Mouse (Mus musculus): ENCODE results near the gene Pax6. TPM values are rescaled to one million over a fixed set of nuclear protein-coding genes. Genes with fewer than 3 reads are reported as not detected.

Gene Pax6
- polyA plus RNA-seq (2012) = 34.8 and 41.3 TPM in 2 replicates

DNA sequence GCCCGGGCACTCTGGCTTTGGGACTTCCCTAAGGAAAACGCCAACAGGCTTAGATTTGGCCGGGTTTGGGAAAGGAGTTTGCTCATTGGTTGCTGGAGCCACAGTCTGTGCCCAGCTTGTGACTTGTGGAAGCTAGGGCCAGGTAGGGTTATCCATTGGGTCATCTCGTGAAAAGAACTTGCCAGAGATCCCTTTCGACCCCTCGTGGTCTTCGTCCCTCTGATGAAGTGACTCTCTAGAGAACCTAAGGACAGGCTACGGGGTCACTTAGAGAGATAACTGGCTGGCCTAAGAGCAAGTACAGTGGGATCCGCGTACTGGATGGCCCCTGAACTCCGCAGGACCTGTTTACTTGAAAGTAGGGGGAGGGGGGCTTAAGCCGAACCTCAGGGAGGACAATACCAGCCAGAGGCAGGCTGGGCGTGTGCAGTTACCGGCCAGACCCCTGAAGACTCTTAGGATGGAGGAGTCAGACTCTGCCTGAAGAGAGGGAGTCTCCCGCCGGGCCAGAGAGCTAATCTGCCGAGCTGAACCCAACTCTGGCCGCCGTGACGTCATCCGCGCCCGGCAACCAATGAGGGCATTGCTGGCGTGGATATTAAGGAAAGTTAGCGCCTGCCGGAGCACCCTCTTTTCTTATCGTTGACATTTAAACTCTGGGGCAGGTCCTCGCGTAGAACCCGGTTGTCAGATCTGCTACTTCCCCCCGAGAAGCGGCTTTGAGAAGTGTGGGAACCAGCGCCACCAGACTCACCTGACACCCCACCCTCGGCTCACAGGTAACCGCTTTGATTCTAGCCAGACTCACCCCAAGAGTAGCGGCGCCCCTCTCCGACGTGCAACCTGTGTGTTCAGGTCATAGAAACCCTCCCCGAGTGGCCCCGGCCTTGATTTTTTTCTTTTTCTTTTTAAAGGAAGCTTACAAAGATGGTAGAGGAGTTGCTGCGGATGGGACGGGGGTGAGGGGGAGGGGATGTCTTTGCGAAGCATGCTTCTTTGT is at the start of gene Pax6:
Gene Pax6 (plus strand): TSS at position 630 of the 1,000 bp plus-strand sequence.
- no peak for TF ChIP-seq GATA1 (IDR thresholded peaks at IDR 0.05; ENCODE audit: low read length)

DNA sequence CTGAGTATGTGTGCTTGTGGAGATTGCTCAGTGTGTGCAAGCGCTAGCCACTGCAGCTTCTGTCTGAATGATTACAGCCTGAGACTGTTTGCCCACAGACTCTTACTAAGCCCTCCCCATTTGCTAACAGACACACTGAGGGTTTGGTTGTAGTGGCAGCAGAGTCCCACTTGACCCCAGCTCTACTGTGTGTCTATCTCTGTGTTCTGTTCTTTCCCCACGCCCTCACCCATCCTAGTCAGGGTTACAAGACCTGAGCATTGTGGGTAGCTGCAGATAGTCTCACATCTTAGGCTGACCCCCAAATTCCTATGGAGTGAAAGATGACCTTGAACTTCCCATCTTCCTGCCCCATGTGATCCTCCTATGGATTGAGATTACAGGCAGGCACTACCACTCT is 19.8 kb upstream of the Pax6 start:
- no peak for TF ChIP-seq GATA1 (IDR thresholded peaks at IDR 0.05; ENCODE audit: low read length)

DNA sequence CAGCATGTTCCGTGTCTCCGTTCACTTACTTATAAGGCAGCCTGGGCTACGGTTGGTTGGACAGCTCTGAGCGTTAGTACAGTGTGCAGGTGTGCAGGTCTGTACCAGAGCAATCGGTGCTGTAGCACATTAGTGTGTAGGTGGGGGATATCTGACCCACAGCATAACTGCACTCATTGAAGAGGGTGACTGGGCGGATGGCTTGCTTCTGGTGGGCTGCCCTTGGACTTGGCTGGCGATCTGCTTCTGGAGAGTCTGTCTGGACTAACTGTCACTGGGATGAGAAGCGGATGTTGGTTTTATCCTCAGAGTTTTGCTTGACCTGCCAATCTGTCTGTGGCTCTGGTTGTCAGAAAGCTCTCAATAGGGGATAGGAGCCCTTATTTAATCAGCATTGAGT is 12.2 kb upstream of the Pax6 start:
- TF ChIP-seq GATA1 (IDR thresholded peaks at IDR 0.05; ENCODE audit: low read length) = no peak

DNA sequence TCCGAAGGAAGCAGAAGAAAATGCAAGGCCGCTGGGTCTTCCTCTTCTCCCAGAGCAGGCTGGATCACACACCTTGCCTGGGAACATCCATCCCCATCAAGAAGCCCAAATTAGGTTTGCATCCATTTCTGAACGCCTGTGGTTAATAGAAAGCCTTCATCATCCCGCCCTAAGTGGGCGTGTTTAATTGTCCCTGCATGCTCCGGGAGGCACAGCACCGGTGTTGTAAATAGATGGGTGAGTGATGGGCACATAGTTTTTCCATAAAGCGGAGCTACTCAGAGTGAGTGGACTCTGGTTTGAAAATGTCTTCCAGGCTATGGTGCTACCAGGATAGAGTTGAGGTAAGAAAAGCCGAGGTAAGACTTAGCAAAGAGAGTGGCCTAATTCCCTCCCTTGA is 9.3 kb upstream of the Pax6 start:
- no peak for TF ChIP-seq GATA1 (IDR thresholded peaks at IDR 0.05; ENCODE audit: low read length)

DNA sequence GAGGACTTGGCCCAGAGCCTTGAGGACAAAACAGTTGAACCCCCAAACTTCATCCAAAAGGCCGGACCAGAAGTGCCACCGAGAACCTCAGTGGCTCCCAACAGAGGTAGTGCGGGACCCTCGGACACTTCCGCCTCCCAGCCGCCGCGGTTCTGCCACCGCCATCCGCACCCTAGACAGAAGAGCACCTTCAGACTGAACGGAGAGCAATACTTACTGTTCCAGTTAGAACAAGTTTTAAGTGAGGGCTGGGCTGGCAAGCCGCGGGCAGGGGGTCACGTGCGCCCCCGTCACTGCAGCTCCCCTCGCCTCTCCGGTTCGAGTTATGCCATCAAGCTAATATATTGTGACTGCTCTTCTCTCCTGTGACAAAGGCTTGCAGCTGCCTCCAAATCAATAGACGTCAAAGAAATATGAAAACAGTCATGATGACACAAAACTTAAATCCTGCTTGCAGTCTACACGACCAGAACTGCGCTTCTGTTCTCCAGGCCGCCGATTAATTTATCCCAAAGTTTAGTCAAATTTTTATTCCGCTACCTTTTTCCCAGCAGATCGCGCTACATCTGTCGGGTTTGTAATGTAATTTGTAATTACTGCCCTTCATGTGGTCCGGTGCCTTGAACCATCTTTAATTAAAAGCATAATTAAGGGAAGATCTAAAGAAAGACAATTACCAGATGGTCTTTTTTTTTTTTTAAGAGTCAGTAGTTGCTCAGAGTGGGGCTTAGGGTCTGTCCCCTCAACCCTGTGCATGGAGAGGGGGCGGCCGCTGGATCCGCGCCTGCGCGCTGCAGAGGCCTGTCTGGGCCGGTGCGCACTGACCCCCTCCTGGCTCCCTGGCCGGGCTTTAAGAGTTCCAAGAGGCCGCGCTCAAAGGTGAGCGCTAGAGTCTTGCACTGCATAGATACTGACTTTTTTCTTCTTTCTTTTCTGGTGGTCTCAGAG is 8.5 kb upstream of the Pax6 start:
- TF ChIP-seq GATA1 (IDR thresholded peaks at IDR 0.05; ENCODE audit: low read length) = no peak

DNA sequence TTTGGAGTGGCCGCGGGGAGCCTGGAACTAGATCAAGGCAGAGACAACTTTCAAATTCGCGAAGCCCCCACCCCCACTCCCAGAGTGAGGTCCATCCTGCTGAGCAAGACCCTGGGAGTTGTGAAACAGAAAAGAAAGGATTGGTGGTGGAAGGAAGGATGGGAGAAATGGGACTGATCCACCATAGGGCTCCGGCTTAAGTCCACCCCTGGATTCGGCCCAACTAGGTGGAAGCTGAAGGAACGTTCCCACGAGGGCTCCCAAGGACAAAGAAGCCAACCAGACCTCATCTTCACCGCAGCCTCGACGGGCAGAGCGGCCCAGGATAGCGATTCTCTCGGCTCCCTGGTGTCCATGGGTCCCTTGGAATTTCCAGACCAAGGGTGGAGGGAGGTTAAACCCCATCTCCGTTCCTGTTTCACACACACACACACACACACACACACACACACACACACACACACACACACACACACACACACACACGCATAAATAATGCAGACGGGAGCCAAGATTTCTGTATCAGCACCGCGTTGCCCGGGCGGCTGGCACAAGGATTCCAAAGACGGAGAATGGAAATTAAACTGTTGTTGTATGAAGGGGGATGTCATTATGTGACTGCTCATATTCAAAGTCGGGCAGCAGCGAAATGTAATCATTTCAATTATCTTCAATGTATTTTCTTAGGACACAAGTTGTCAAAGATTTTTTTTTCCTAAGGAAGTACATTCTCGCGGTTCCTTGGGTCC is 7.7 kb upstream of the Pax6 start:
- TF ChIP-seq GATA1 (IDR thresholded peaks at IDR 0.05; ENCODE audit: low read length) = no peak

DNA sequence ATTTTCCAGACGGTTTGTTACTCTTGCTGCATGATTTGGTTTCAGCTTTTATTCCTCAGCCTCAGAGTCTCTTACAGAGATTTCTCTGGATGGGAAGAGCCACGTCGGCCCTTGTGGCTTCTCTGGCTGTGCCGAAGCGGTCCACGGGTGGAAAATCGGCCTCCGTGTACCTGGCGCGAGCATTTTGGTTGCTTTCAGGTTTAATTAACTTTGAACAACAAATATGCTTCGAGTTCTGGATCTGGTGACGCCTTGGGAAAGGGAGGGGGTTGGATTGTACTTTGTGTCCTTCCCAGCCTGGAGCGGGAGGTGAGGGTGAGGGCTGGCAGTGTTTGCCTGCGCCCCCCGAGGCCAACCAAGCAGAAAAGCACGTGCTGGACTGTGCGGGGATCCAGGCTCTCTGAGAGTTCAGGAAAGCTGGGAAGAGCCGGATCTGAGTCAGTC is 7.1 kb upstream of the Pax6 start:
- TF ChIP-seq GATA1 (IDR thresholded peaks at IDR 0.05; ENCODE audit: low read length) = no peak

DNA sequence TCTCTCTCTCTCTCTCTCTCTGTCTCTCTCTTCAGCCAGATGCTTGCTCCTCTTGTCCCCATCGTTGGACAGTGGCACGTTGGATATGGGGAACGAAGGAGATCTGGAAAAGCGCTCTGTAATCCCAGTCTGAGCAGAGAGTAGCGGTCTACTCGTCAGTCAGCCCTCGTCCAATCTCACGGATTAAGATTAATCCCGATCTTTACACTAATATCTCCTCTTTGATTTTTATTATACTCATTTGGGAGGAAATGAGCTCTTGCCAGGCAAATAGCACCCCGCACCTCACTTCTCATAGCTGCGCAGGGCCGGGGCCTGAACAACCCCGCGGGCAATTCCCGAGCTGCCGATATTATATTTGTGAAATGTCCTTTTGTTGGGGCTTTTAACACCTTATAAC is 6.6 kb upstream of the Pax6 start:
- TF ChIP-seq GATA1 (IDR thresholded peaks at IDR 0.05; ENCODE audit: low read length) = no peak

DNA sequence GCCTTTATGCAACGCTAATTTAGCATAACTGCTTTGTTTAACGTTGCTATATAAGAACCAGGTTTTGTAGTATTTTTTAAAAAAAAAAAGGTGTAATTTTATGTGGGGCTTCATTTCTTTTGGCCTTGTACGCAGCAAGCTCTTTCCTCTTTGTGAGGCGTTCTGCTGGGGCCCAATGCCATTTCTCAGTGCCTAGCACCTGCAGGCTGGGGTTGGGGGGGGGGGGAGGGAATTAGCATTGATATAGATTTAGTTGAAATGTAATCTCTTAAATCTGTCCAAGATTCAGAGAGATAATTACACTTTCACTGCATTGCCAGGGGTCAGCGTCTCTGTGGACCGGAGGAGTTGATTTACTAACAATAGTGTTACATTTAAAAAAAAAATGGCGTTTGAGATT is 6.1 kb upstream of the Pax6 start:
- no peak for TF ChIP-seq GATA1 (IDR thresholded peaks at IDR 0.05; ENCODE audit: low read length)

DNA sequence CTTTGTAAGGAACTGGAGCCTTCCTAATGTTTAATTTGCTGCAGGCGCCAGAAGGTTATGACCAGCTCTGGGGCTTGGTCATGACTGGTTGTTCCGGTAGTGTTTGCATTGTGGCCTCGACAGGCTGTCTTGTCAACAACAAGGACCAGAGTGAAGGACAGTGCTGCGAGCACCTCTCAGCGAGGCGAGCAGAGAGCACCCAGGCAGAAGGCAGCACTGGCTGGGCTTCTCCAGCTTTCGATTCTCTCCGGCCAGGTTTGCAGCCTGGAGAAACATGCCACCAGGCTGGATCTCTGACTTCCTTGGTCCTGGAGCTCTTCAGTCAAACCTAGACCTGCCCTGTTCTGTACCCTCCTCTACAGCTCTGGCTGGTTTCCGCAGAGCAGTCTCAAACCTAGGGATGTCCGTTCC is 5.6 kb upstream of the Pax6 start:
- no peak for TF ChIP-seq GATA1 (IDR thresholded peaks at IDR 0.05; ENCODE audit: low read length)

DNA sequence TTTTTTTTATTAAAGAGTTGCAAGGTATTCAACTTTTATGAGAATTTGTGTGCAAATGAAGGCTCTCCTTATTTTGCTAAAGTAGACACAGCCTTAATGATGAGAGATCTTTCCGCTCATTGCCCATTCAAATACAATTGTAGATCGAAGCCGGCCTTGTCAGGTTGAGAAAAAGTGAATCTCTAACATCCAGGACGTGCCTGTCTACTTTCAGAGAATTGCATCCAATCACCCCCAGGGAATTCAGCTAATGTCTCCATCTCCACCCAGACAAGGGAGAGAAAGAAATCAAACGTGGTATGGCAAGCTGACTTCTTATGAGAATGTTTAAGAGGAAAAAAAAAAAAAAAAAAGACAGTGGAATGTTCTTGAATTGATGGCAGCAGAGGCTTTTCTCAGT is 3.7 kb upstream of the Pax6 start:
- no peak for TF ChIP-seq GATA1 (IDR thresholded peaks at IDR 0.05; ENCODE audit: low read length)

DNA sequence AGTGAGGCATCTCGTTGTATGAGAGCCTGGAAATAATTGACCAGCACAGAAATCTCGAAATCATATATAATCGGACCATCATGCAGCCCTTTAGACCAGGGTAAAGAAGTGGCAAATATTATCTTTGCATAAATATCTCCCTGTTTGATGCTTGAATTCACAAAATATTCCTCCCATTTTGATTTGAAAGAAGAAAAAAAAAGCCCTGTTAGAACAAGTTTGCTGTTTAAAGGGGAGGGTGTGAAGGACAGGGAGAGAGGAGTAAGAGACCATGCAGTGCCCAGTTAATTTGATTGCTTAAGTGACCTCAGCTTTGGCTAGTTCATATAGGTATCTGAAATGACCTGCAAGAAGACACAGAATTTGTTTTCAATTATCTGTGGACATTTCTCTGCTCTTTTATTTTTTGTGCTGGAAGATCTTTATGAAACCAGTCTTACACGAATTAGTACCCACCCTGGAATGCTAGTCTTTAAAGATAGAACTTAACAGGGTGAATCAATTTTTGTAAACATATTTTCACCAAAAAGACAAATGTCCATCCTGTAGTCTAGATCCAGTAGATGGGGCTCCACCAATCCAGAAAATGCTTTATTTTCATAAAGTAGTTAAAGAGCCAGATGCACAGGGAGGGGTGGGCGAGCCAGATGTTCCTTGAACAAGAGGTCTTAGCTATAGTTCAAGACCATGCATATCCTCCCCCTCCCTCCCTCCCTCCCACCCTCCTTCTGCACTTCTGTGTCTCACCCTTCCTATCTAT is 3.0 kb upstream of the Pax6 start:
- no peak for TF ChIP-seq GATA1 (IDR thresholded peaks at IDR 0.05; ENCODE audit: low read length)

DNA sequence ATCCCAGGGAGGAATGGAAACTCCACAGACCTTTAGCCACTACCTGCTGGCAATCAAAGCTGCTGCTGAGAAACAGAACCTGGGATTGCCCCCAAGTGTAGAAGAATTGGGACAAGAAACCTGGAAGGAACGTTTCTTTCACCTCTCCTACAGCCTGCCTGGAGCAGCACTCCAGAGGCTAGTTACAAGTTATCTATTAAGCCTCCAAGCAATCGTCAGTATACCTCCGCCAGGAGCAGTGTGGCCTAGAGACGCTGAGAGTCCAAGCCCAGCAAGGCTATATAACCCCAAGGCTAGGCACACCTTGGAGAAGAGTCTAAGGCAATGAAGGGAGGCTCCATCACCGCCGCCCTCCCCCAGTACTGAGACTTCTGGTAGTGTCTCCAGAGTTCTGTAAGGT is 2.4 kb upstream of the Pax6 start:
- TF ChIP-seq GATA1 (IDR thresholded peaks at IDR 0.05; ENCODE audit: low read length) = no peak

DNA sequence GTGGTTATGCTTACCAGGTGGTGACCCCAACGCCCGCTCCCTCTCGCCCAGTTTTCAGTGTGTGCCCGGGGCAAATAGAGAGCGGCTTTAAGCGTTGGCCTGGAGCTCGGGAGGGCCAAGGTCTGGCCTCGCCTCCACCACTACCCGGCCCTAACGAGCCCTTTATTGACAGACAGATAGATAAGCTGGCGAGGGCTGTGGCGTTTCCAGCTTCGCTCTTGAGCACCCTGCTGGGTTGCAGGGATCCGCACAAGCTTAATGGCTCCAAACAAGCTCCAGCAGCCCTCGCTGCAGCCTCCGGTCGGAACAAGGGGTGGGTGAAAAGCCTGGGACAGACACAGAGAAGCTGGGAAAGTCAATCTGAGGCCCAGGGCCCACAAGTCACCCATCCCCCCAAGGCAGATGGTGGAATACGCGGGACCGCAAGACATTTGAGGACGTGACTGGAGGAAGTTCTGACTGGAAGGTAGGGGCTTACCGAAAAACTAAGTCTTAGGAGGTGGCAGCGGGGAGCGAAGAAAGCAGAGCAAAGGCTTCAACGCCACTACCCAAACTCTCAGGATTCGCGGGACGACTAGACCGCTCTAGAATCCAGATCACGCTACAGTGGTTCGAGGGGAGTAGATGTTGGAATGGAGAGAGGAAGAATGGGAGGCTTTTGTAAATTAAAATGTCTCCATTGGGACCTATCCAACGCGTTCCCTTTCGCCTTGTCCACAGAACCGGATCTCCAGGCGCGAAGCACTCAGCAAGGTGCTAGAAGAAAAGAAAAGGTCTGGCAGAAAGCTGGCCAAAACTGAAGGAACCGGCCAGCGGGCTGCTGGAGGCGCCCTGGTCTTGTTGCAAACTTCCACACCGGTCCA is 1.7 kb upstream of the Pax6 start:
- TF ChIP-seq GATA1 (IDR thresholded peaks at IDR 0.05; ENCODE audit: low read length) = no peak
